7 mouse cellular contexts compared by ENCODE assay signal in genomic region chr13:75706882-75707816, GRCm38 (mm10). TPM values are rescaled to one million over a fixed set of nuclear protein-coding genes. Genes with fewer than 3 reads are reported as not detected.
A peak's percentile ranks its signal among the peaks of the same experiment; 100 is the strongest.
DNase-seq lines count a peak whose midpoint lies in the region; ATAC-seq and TF ChIP-seq lines count a peak whose summit lies in the region.

No protein-coding gene starts in this region.

- H3K27me3 ChIP-seq in embryonic facial prominence, embryonic 10.5 days (replicated peaks; ENCODE audit: low read depth, poor library complexity, severe bottlenecking): peaks cover 29% of the 10 kb centered on the region
- H3K27me3 ChIP-seq in intestine, postnatal 0 days (replicated peaks; ENCODE audit: control insufficient read depth, insufficient read depth, low read length): no peaks in the 10 kb centered on the region
- H3K27me3 ChIP-seq in midbrain, embryonic 13.5 days: peaks cover 17% of the 10 kb centered on the region

- peak overlapping the region; percentile 80 for H3K4me3 ChIP-seq in embryonic facial prominence, embryonic 10.5 days
- peak overlapping the region; percentile 89 for H3K4me3 ChIP-seq in intestine, postnatal 0 days (ENCODE audit: low read depth, low read length)
- peak overlapping the region; percentile 56 for H3K4me3 ChIP-seq in midbrain, embryonic 13.5 days (replicated peaks)

- peak; percentile 94 for DNase-seq in adrenal gland, postnatal 10 days
- peak; percentile 94 for DNase-seq in embryonic facial prominence, embryonic 10.5 days (ENCODE audit: low spot score)
- DNase-seq in gonadal fat pad, adult 2 months (ENCODE audit: low read depth): peak; percentile 62
- peak; percentile 81 for DNase-seq in left cerebral cortex, postnatal 4 days
- peak; percentile 93 for DNase-seq in spleen, adult 12 weeks (ENCODE audit: low spot score)

- H3K4me1 ChIP-seq in embryonic facial prominence, embryonic 10.5 days: peaks cover 17% of the 10 kb centered on the region
- H3K4me1 ChIP-seq in intestine, postnatal 0 days (replicated peaks; ENCODE audit: control insufficient read depth, insufficient read depth, low read length): 0 out of 2 replicates have a peak, but pooled peaks cover 4% of the 10 kb centered on the region
- peaks cover 11% of the 10 kb centered on the region for H3K4me1 ChIP-seq in midbrain, embryonic 13.5 days (replicated peaks)

- no peaks in the 10 kb centered on the region for H3K9me3 ChIP-seq in embryonic facial prominence, embryonic 10.5 days
- H3K9me3 ChIP-seq in intestine, postnatal 0 days (ENCODE audit: control insufficient read depth): no peaks in the 10 kb centered on the region
- H3K9me3 ChIP-seq in midbrain, embryonic 13.5 days: no peaks in the 10 kb centered on the region

- peak overlapping the region; percentile 87 for H3K4me2 ChIP-seq in intestine, postnatal 0 days (replicated peaks; ENCODE audit: low read depth)
- H3K4me2 ChIP-seq in midbrain, embryonic 13.5 days (replicated peaks): peak overlapping the region; percentile 79

- peak; percentile 100 for ATAC-seq in intestine, postnatal 0 days
- peak; percentile 100 for ATAC-seq in midbrain, embryonic 13.5 days

- peak; percentile 29 for TF ChIP-seq CTCF in intestine, postnatal 0 days (IDR thresholded peaks at IDR 0.05; ENCODE audit: low read depth)

- 7% methylated on average over 64 of the region's 64 CpGs for WGBS in embryonic facial prominence, embryonic 10.5 days
- 6% methylated on average over 56 of the region's 64 CpGs for WGBS in intestine, postnatal 0 days
- 8% methylated on average over 64 of the region's 64 CpGs for WGBS in midbrain, embryonic 13.5 days

- intact Hi-C loops in left cerebral cortex, postnatal 4 days (cut with DNase I): no loop called here

- H3K9ac ChIP-seq in intestine, postnatal 0 days (ENCODE audit: low read depth, low read length): peak overlapping the region; percentile 87
- peak overlapping the region; percentile 73 for H3K9ac ChIP-seq in midbrain, embryonic 13.5 days (replicated peaks)

- H3K36me3 ChIP-seq in embryonic facial prominence, embryonic 10.5 days (replicated peaks): no peaks in the 10 kb centered on the region
- H3K36me3 ChIP-seq in intestine, postnatal 0 days (ENCODE audit: control insufficient read depth, insufficient read depth): no peaks in the 10 kb centered on the region
- H3K36me3 ChIP-seq in midbrain, embryonic 13.5 days: no peaks in the 10 kb centered on the region

- H3K27ac ChIP-seq in embryonic facial prominence, embryonic 10.5 days (replicated peaks): peak overlapping the region; percentile 85
- peak overlapping the region; percentile 81 for H3K27ac ChIP-seq in intestine, postnatal 0 days (ENCODE audit: low read depth, low read length)
- no peak overlapping the region for H3K27ac ChIP-seq in midbrain, embryonic 13.5 days

RNA-seq across cellular contexts. Expression of gene Ell2, which starts 0.6 kb away (rescaled TPM):
- 10 to 100 TPM; 26.6 to 59.7 TPM for total RNA-seq in adrenal gland, postnatal 10 days (2021)
- polyA plus RNA-seq in embryonic facial prominence, embryonic 10.5 days (2016; fragmentation: Nextera tagmentation; extraction: Ambion mirVana): 4.4 and 4.6 TPM in 2 replicates
- polyA plus RNA-seq in gonadal fat pad, adult 2 months (2012; rRNA removed): 7.6 and 8.2 TPM in 2 replicates
- polyA plus RNA-seq in intestine, postnatal 0 days (2015; fragmentation: Nextera tagmentation; extraction: Ambion mirVana): 3.8 and 4.1 TPM in 2 replicates
- total RNA-seq in left cerebral cortex, postnatal 4 days (2021): 10 to 100 TPM in 1 of 2 experiments, 1 to 10 TPM in 1; 9.3 to 10.9 TPM
- 2.5 and 2.8 TPM in 2 replicates for polyA plus RNA-seq in midbrain, embryonic 13.5 days (2015; fragmentation: Nextera tagmentation; extraction: Ambion mirVana)
